Mouse (Mus musculus) heart, adult 2 months (tissue): ENCODE data around the gene Rif1. TPM values are rescaled to one million over a fixed set of nuclear protein-coding genes. Genes with fewer than 3 reads are reported as not detected.

Experiments used
- DNase-seq, 2 experiments: peaks; one replicate each; pipeline ENCODE4 v3.0.0; 2021
- H3K27ac ChIP-seq: fragments of 200-600 bp; 2 replicates; pipeline ENCODE4 v1.8.1; 2022
- H3K27me3 ChIP-seq: fragments of 200-500 bp; 2 replicates; pipeline ENCODE4 v1.6.1; 2012; ENCODE audit warnings: mild to moderate bottlenecking, low read length, inconsistent platforms, mixed read lengths; ENCODE audit not compliant: control insufficient read depth, insufficient read depth
- H3K36me3 ChIP-seq: fragments of 200-500 bp; 2 replicates; pipeline ENCODE4 v1.6.1; 2012; ENCODE audit warnings: low read length, inconsistent platforms; ENCODE audit not compliant: control insufficient read depth, insufficient read depth
- H3K4me1 ChIP-seq: fragments of 200-500 bp; 2 replicates; pipeline ENCODE4 v1.6.1; 2011; ENCODE audit warnings: low read length; ENCODE audit not compliant: control insufficient read depth, insufficient read depth
- H3K4me3 ChIP-seq: fragments of 200-600 bp; 2 replicates; pipeline ENCODE4 v1.8.1; 2022
- H3K79me2 ChIP-seq: fragments of 200-500 bp; replicated peaks from 2 replicates; pipeline ENCODE4 v1.6.1; 2012; ENCODE audit warnings: mild to moderate bottlenecking, inconsistent platforms, low read length, moderate library complexity, mixed read lengths; ENCODE audit not compliant: control insufficient read depth, insufficient read depth
- H3K9ac ChIP-seq: fragments of 200-500 bp; 2 replicates; pipeline ENCODE4 v1.6.1; 2012; ENCODE audit warnings: low read depth, mild to moderate bottlenecking, control low read depth, inconsistent platforms, low read length, mixed read lengths
- CTCF ChIP-seq: fragments of 200-600 bp; IDR thresholded peaks from 2 replicates; pipeline ENCODE4 v1.8.1; 2022; ENCODE audit warnings: antibody characterized with exemption, mild to moderate bottlenecking, moderate library complexity
- EP300 ChIP-seq: fragments of 200-500 bp; IDR thresholded peaks from 2 replicates; pipeline ENCODE4 v1.6.1; 2011; ENCODE audit warnings: low read depth, low read length, control low read depth; ENCODE audit not compliant: insufficient read depth
- POLR2A ChIP-seq: fragments of 200-500 bp; IDR thresholded peaks from 2 replicates; pipeline ENCODE4 v1.6.1; 2011; ENCODE audit warnings: mild to moderate bottlenecking, low read depth, low read length, control low read depth; ENCODE audit not compliant: insufficient read depth
- WGBS: fragments of 180-500 bp; shearing (Covaris S2); methylation state at CpG from one replicate; pipeline ENCODE4 v1.1.7; 2018; 5-methylcytosine and 5-hydroxymethylcytosine counted together
- intact Hi-C: fragments of 180-260 bp; cut with DNase I; formaldehyde crosslinking; loops from one replicate; pipeline ENCODE4 v1.15.1; 2025
- polyA plus RNA-seq: library from polyadenylated mRNA; depleted of rRNA; stranded (reverse); fragments of >200 nt; gene quantifications from 2 replicates; pipeline ENCODE4 v1.2.3, GENCODE M21; 2012; rRNA removed
- total RNA-seq, 2 experiments: library from RNA; stranded (reverse); gene quantifications; 2 replicates each; pipeline ENCODE4 v1.2.3; 2021

The Rif1 gene
- total and polyA plus RNA-seq, 3 experiments = 2.4 to 21.9 (median 19.3) TPM

DNA sequence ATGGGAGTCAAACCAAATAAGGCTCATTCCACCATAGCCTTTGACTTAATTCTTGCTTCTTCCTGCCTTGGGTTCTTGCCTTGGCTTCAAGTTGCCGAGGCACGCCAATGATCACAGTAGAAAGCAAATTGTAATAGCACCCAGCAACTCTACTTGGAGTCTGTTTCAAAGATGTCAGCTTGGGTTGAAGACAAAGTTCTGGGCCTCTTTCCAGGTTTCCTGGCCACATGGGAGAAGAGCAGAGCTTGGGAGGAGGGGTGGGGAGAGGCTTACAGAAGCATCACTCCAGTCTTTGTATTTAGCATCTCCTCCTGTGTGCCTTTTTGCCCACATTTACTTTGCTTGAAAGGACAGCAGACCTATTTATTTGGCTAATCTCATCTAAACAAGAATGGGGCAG lies 60.7 kb downstream of the Rif1 start:
- TF ChIP-seq EP300 (no peak), POLR2A (no peak), CTCF (no peak)
- WGBS = 75% methylated on average over 2 of the region's 2 CpGs
- Histone ChIP-seq H3K79me2 (no peaks in the 10 kb centered on the region), H3K4me3 (no peak overlapping the region), H3K36me3 (no peaks in the 10 kb centered on the region), H3K27ac (no peak overlapping the region), H3K4me1 (no peaks in the 10 kb centered on the region), H3K9ac (no peak overlapping the region), H3K27me3 (no peaks in the 10 kb centered on the region)
- DNase-seq = peak; percentile 13 to 24
- intact Hi-C loops = no loop called here

GRCm38 (mm10) chr2:52153064-52153463 lies 80.4 kb downstream of the Rif1 start:
- H3K79me2 ChIP-seq = no peaks in the 10 kb centered on the region
- peak overlapping the region; percentile 39 for H3K27ac ChIP-seq
- H3K4me3 ChIP-seq = no peak overlapping the region
- no peaks in the 10 kb centered on the region for H3K36me3 ChIP-seq
- H3K27me3 ChIP-seq = no peaks in the 10 kb centered on the region
- WGBS = 64% methylated on average over 3 of the region's 3 CpGs
- intact Hi-C loops = no loop called here
- peak in 1 of 2 experiments; percentile 6 for DNase-seq
- H3K9ac ChIP-seq = no peak overlapping the region
- H3K4me1 ChIP-seq = no peaks in the 10 kb centered on the region; the same call in 1 of the 2 replicates
- no peak for TF ChIP-seq POLR2A
- TF ChIP-seq CTCF = no peak
- no peak for TF ChIP-seq EP300

GRCm38 (mm10) chr2:52169243-52170005 lies 96.8 kb downstream of the Rif1 start:
- Histone ChIP-seq H3K27me3 (no peaks in the 10 kb centered on the region), H3K36me3 (no peaks in the 10 kb centered on the region), H3K4me3 (no peak overlapping the region), H3K27ac (no peak overlapping the region), H3K79me2 (no peaks in the 10 kb centered on the region), H3K9ac (no peak overlapping the region), H3K4me1 (no peaks in the 10 kb centered on the region)
- TF ChIP-seq CTCF = no peak
- no peak for TF ChIP-seq EP300
- TF ChIP-seq POLR2A = no peak
- WGBS = 57% methylated on average over 7 of the region's 7 CpGs
- intact Hi-C loops = no loop called here
- DNase-seq = no peak

Other genes with a start within 250 kb of the Rif1 start
- 1 to 10 TPM; 3.9 to 4.0 TPM for gene Rbm43, start 137.7 kb upstream of the Rif1 start, total RNA-seq
- 3.6 and 4.5 TPM in 2 replicates for gene Rbm43, start 137.7 kb upstream of the Rif1 start, polyA plus RNA-seq
- 1 to 10 TPM; 5.1 to 6.7 TPM for gene Nmi, start 99.3 kb upstream of the Rif1 start, total RNA-seq
- 3.2 and 6.9 TPM in 2 replicates for gene Nmi, start 99.3 kb upstream of the Rif1 start, polyA plus RNA-seq
- gene Tnfaip6, start 34.8 kb upstream of the Rif1 start, total RNA-seq = 1 to 10 TPM; 1.1 TPM
- gene Tnfaip6, start 34.8 kb upstream of the Rif1 start, polyA plus RNA-seq = 0.41 and 1.1 TPM in 2 replicates